Mouse (Mus musculus): ENCODE data around the gene Atf4.

The Atf4 gene

DNA sequence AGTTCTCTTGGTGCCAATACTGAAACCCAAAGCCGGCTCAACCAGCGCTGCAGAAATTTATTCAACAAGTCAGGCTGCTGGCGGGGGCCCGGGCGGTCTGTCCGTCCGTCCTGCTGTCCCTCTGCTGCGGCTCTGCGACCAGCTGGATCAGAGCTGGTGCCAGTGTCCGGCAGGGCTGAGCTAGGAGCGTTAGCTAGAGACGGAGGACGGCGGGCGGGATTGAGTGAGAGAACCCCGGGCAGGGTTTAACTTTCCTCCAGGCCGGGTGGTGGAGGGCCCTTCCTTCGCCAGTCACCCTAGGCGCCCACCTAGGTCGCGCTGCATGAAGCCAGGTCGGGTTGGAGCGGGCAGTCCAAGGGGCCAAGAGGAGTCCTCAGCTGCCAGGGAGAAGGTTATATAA is 33.1 kb downstream of the Atf4 start:
- DNase-seq = no peak

DNA sequence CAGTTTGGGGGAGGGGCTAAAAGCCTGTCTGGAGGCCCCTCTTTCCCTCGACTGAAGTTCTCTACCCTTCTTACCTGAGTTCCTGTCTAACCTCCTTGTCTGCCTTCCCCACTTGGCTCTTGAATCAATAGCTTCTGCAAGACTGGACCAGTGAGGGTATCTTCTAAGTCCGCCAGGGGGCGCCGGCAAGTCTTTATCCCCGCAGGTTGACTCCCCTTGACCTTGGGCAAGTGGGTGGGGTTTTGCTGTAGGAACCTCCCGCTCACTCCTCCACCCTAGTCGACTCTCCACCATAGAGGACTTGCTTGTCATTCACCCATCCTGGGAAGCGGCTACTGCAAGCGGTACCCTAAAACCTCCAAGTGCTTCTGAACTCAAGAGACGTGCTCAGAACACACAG is 34.5 kb downstream of the Atf4 start:
- peak; percentile 71 for DNase-seq

DNA sequence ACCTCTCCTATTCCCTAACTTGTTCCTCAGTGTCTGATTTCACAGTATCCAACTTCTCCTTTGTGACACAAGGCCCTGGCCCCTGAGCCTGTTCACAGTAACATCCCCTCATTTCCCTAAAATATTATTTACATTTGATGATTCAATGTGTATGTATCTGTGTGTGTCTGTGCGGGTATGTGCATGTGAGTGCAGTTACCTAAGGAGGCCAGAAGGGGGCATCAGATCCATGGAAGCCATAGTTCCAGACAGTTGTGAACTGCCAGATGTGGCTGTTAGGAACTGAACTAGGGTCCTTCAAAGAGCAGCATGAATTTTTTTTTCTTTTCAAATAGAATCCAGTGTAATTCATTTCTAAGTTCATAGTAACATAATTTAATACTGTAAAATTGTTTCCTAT is 42.2 kb downstream of the Atf4 start:
- no peak for DNase-seq

DNA sequence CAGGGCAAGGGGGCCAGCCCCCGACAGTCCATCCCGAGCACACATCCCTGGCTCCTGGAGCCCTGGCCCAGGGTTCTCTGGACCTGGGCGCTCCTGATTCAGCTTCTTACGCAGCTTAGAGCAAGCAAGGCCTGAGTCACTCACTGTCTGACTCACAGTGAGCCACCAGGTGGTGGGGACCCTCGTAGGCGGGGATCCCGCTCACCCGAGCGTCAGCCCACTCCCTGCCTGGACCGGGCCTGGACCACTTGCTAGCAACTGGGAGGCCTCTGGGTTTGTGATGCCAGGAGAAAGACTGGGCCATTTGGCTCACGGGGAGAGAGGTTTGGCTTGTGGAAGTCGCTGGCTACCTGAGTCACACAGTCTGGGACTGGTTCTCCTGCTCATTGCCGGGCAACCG is 48.8 kb downstream of the Atf4 start:
- DNase-seq = peak; percentile 60

DNA sequence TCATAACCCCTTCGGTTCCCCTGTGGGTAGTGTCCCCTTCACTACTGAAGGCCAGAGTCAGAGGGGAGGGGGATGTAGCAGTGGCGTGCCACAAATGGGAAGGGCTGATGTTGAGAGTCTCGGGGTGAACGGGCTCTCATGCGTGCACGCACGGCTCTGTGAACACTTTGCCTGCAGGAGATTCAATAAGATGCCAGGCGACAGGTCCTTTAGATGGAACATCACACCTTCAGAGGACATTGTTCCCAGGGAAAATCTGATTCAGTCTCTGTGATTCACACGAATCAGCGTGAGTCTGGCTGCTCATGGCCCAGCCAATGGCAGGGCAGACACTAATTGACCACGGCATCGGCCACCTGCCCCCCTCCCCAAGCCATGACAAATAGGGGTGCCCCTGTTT is 49.2 kb downstream of the Atf4 start:
- no peak for DNase-seq

DNA sequence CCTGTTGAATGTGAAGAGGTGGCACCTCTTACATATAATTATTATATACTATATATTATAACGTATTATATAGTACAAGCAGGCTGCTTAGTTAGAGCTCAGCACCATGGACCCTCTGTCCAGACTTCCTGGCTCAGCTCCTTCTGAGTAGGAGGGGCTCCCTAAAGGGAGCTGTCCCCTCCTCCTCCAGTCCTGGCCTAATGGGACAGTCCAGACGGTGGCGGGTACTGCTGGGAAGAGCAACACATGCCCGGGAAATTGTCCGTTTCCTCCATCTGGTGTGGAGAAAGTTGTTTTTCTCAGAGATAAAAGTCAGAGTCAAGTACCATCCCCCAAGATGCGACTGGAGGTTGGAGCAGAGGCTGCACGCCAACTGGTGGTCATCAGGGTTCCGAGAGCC is 51.2 kb downstream of the Atf4 start:
- DNase-seq = no peak
